Mouse (Mus musculus): ENCODE data around the gene Ryr2. TPM values are rescaled to one million over a fixed set of nuclear protein-coding genes. Genes with fewer than 3 reads are reported as not detected.
"Not testable (repeated sequence)": the region's sequence is repeated elsewhere in the genome, so short reads cannot be mapped to it uniquely, and the experiment has no call there.

The Ryr2 gene
- polyA plus RNA-seq, 1 experiment, result 0.68 TPM

GRCm38 (mm10) chr13:11977606-11978005 lies 129.1 kb downstream of the Ryr2 start:
- DNase-seq (ENCODE audit: low read depth, low spot score), result no peak
- 75% methylated on average over 4 of the region's 4 CpGs for WGBS

GRCm38 (mm10) chr13:11964391-11964790 lies 142.4 kb downstream of the Ryr2 start:
- DNase-seq (ENCODE audit: low read depth, low spot score), result no peak

GRCm38 (mm10) chr13:11959488-11960174 lies 147.1 kb downstream of the Ryr2 start:
- no peak for DNase-seq (ENCODE audit: low read depth, low spot score)

GRCm38 (mm10) chr13:11958854-11959253 lies 147.9 kb downstream of the Ryr2 start:
- WGBS, result 74% methylated on average over 3 of the region's 3 CpGs
- no peak for DNase-seq (ENCODE audit: low read depth, low spot score)

- WGBS, result 66% methylated on average over 4 of the region's 4 CpGs
- DNase-seq (ENCODE audit: low read depth, low spot score), result no peak
Observed at GRCm38 (mm10) chr13:11958271-11958670, 148.5 kb downstream of the Ryr2 start.

GRCm38 (mm10) chr13:11951951-11952350 lies 154.8 kb downstream of the Ryr2 start:
- 71% methylated on average over 3 of the region's 3 CpGs for WGBS
- no peak for DNase-seq (ENCODE audit: low read depth, low spot score)

- no peak for DNase-seq (ENCODE audit: low read depth, low spot score)
- 85% methylated on average over 2 of the region's 2 CpGs for WGBS
Observed at GRCm38 (mm10) chr13:11945740-11946139, 161.0 kb downstream of the Ryr2 start.

GRCm38 (mm10) chr13:11941724-11942123 lies 165.0 kb downstream of the Ryr2 start:
- WGBS, result 74% methylated on average over 4 of the region's 4 CpGs
- DNase-seq (ENCODE audit: low read depth, low spot score), result no peak

- 69% methylated on average over 3 of the region's 3 CpGs for WGBS
- DNase-seq (ENCODE audit: low read depth, low spot score), result not testable (repeated sequence)
Observed at GRCm38 (mm10) chr13:11934297-11935060, 172.3 kb downstream of the Ryr2 start.

- DNase-seq (ENCODE audit: low read depth, low spot score), result no peak
Observed at GRCm38 (mm10) chr13:11933334-11933733, 173.4 kb downstream of the Ryr2 start.

GRCm38 (mm10) chr13:11928709-11929108 lies 178.0 kb downstream of the Ryr2 start:
- DNase-seq (ENCODE audit: low read depth, low spot score), result no peak
- 89% methylated on average over 3 of the region's 3 CpGs for WGBS

GRCm38 (mm10) chr13:11927727-11928126 lies 179.0 kb downstream of the Ryr2 start:
- WGBS, result 76% methylated on average over 4 of the region's 4 CpGs
- no peak for DNase-seq (ENCODE audit: low read depth, low spot score)

GRCm38 (mm10) chr13:11926720-11927500 lies 179.8 kb downstream of the Ryr2 start:
- DNase-seq (ENCODE audit: low read depth, low spot score), result no peak
- WGBS, result 61% methylated on average over 11 of the region's 11 CpGs

GRCm38 (mm10) chr13:11926215-11926614 lies 180.5 kb downstream of the Ryr2 start:
- DNase-seq (ENCODE audit: low read depth, low spot score), result no peak
- WGBS, result 83% methylated on average over 2 of the region's 2 CpGs

- 81% methylated on average over 3 of the region's 3 CpGs for WGBS
- DNase-seq (ENCODE audit: low read depth, low spot score), result no peak
Observed at GRCm38 (mm10) chr13:11924732-11925131, 182.0 kb downstream of the Ryr2 start.

- no peak for DNase-seq (ENCODE audit: low read depth, low spot score)
- 92% methylated on average over 1 of the region's 1 CpGs for WGBS
Observed at GRCm38 (mm10) chr13:11920495-11920894, 186.2 kb downstream of the Ryr2 start.

- DNase-seq (ENCODE audit: low read depth, low spot score), result no peak
- WGBS, result 37% methylated on average over 6 of the region's 6 CpGs
Observed at GRCm38 (mm10) chr13:11919448-11919847, 187.3 kb downstream of the Ryr2 start.

- DNase-seq (ENCODE audit: low read depth, low spot score), result no peak
- WGBS, result 72% methylated on average over 2 of the region's 2 CpGs
Observed at GRCm38 (mm10) chr13:11915619-11916018, 191.1 kb downstream of the Ryr2 start.

GRCm38 (mm10) chr13:11914682-11915081 lies 192.1 kb downstream of the Ryr2 start:
- WGBS, result 55% methylated on average over 3 of the region's 3 CpGs
- no peak for DNase-seq (ENCODE audit: low read depth, low spot score)

GRCm38 (mm10) chr13:11912208-11912607 lies 194.5 kb downstream of the Ryr2 start:
- 82% methylated on average over 2 of the region's 2 CpGs for WGBS
- no peak for DNase-seq (ENCODE audit: low read depth, low spot score)

GRCm38 (mm10) chr13:11908123-11908522 lies 198.6 kb downstream of the Ryr2 start:
- 77% methylated on average over 4 of the region's 4 CpGs for WGBS
- DNase-seq (ENCODE audit: low read depth, low spot score), result no peak
